Mouse (Mus musculus) gastrocnemius, postnatal 14 days (tissue): Measurements from ENCODE around the gene Banf2. TPM values are rescaled to one million over a fixed set of nuclear protein-coding genes. Genes with fewer than 3 reads are reported as not detected.

ENCODE experiments used
- DNase-seq: peaks from one replicate; pipeline ENCODE4 v3.0.0; 2021; ENCODE audit warnings: mixed read lengths
- intact Hi-C: fragments of 180-260 bp; cut with DNase I; formaldehyde crosslinking; loops from one replicate; pipeline ENCODE4 v1.15.1; 2025; ENCODE audit warnings: low total_unique reads
- total RNA-seq, 2 experiments: library from RNA; stranded (reverse); gene quantifications; 2 replicates each; pipeline ENCODE4 v1.2.3; 2021

The Banf2 gene
- total RNA-seq, 2 experiments from 2014 or later: not detected

DNA sequence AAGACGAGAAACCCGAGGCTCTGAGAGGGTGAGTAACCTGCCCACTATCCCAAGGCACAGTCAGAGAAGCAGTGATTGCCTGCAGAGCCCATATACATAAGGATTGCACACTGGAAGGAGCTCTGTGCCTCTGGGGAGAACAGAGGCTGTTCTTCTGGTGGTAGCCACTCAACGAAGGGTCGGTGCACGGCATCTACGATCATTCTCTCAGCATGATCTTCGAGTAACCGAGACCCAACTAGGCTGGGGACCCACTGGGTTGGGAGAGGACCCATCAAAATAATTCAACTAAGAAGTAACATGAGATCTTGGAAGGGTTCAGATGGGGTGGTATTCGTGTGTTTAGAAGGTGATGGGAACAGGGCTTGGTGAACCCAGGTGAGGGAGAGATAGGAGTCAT is 17.0 kb upstream of the Banf2 start:
- intact Hi-C loops: loop anchor here (2.0 to 10.0 kb wide), 2 partner anchors 169 to 351 kb away; no protein-coding TSS in a partner anchor
- no peak for DNase-seq

DNA sequence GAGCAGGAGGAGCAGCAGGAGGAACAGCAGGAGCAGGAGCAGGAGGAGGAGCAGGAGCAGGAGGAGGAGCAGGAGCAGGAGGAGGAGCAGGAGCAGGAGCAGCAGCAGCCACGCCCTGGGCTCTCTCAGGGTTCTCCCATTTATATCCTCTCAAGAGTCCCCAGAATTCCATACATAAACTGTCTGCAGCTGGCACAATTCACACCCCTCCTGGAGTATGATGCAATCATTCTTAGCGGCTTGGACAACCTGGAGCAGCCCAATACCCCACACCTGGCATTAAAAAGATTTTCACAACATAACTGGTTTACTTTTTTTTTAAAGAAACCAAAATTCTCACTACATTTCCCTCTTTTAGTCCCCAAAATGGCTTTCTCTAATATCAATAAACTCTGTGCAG is 12.9 kb upstream of the Banf2 start:
- intact Hi-C loops: loop anchor here (10.0 kb wide), 1 partner anchor 165 kb away; no protein-coding TSS in a partner anchor
- no peak for DNase-seq

DNA sequence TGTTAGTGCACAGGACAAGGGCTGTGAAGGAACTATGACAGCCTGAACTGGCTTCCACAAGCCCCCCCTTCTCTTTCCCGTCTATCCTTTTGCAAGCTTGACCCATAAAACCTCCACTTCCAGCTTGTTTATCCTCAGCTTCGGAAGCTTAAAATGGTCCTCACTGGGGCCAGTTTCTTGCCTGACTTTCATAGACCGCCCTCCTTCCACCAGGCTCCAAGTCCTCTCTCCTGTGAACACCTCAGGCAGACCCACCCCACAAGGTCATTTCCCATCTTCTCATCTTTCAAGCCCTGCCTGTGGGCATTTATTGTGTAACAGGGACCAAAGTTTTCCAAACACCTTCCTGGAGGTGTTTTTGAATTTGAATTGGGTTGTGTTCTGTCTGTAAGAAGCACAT is 10.4 kb upstream of the Banf2 start:
- intact Hi-C loops: no loop called here
- DNase-seq: no peak

DNA sequence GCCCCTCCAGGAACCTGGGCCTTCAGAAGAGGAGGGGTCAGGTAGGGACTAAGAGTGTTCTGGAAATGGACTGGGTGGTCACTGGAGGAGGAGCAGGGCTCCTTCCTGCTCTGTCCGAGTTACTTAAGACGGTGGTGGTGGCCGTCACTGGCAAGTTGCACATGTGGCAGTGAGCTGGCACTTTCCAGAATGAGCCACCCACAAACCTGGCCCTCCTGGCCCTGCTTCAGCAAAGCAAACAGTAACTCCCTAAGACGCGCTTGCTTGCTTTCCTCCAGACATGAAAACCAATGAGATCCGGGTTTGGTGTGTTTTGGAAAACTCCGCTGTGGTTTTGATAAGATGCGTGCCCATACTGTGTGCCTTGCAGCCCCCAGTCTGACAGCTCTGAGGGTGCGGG is 7.5 kb upstream of the Banf2 start:
- intact Hi-C loops: no loop called here

DNA sequence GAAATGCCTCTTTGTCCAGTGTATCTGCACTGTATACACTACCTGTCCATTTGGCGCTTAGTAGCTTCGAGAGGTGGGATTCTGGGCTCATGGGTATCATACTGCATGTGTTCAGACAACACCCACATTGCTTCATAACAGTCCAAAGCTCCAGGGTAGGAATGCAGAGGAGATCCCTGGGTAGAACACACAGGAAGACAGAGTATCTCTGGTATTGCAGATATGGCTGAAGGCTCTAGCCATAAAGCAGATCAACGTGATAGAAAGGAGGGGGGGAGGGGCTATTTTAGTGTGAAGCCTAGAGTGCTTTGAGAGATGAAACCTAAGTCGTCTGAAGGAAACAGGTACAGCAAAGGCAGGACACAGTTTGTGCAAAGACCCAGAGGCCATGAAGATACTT is 6.4 kb upstream of the Banf2 start:
- intact Hi-C loops: no loop called here
- DNase-seq: no peak

More for the DNA sequence above, 7.5 kb upstream of the Banf2 start:
- no peak for DNase-seq

DNA sequence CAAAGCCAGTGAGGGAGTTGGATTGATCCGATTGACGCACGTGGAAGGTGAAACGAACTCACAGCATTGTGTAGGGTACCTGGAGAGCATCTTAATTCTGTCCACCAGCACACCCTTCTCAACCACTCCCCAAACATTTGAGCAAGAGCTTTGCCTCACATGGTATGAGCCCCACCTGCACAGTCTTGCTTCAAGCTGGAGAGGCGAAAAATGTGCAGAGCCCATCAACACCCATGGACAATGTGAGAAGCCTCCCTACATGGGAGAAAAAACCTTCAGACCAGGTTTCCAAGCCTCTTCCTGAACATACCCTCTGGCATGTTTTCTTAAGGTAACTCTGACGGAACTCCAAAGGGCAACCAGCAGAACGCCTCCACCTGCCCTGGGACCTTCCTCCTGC is 2.1 kb upstream of the Banf2 start:
- no peak for DNase-seq
- intact Hi-C loops: no loop called here

DNA sequence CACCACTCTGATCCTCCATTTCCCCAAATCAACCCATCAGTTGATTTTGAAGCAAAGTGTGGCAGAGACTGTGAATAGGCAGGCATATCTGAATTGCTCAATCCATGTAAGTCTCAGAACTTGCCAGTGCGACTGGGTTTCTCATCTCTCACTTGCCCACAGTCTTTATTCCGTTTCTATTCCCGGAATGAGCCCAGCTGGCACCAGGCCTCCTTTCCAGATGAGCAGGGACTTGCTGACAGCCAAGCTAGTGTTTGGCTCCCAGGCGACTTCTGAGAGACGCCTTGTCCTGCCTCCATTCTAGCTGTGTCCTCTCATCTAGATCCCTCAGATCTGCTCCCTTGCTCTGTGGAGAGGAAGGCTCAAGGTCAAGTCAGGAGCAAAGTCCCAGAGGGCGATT is 11.9 kb downstream of the Banf2 start:
- intact Hi-C loops: no loop called here
- peak; percentile 63 for DNase-seq

DNA sequence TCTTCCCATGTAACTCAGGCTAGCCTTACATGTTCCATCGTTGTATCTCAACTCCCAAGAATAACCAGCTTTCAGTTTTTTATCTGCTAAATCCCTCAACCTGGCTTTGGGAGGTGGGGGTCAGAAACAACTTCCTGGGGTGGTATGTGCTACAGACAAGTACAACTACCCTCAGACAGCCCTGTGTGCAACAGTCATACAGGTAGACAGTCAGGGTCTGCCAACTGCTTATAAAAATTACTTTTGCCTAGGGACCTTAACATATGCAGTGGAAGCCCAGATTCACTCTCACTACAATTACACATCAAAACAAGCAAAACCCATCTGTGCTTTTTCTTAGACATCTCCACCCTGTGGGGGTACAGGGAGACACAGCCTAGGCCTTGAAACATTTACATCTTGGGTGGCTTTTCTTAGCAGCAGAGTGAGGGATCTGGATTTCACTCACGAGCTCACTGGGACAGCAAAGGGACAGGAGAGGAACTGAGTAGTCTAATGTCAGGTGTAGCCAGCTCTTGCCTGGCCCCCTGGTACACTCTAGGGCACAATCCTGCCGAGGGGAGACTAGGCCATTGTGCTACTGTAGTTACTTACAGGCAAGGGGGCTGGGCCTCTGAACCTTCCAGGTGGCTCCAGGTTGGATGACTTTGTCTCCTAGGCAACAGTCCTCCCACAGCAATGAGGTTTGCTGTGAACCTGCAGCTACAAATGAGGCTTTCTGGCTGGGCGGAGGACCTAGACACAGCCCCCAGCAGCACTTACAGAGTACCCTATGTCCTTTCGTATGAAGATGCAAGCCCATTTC is 13.1 kb downstream of the Banf2 start:
- intact Hi-C loops: no loop called here
- no peak for DNase-seq

DNA sequence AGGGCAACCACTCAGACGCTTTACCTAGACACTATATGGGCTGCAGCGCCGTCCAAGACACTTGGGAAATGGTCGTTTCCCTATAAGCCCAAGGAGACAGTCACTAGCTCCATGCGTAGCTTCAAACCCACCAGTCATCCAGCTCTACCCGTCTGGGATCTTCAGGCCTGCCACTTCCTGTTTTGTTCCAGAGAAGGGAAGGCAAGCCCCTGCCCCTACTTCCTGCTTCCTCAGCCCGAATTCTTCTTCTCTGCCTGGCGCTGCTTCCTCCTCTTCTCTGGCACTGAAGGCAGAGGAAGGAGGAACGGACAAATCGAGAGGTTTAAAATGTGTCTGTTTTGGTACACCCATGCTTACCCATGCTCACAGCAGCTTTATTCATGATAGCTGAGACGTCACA is 14.1 kb downstream of the Banf2 start:
- no peak for DNase-seq
- intact Hi-C loops: no loop called here

DNA sequence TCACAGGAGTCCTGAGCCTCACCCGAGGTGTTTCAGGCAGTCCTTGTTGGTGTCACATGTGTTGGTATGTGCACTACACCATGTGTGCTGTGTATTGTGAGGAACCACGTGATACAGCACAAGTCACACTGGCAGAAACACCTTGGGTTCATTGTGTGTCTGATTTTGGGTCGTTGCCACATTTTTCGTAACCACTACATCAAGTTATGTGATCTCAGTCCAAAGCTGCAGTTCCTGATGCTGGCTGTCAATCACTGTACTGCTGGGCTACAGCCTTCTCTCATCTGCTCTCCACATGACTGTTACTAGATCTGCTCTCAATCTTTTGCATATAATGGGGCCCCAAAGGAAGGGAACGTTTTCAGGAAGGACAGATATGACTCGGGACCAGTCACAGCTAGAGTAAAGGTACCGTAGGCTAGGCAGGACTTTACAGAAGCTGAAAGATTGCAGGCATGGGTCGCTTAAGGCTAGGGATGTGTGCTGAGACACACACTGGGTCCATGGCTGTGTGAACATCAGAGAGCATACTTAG is 17.4 kb downstream of the Banf2 start:
- intact Hi-C loops: no loop called here

DNA sequence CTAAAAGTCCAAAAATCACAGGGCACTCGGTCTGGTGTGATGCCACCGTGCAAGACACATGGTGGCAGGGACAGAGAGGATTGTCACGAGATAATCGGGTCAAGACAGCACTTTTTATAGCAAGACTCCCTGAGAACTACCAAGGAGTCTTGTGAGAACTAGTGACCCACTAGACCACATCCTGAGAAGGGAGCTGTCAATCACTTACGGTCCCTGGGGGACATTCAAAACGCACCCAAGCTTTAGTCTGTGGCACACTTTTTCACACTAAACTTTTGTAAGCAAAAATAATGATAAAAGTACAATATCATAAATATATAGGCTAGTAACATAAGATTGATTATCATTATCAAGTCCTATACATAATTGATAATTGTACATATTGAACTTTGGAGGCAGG is 18.0 kb downstream of the Banf2 start:
- intact Hi-C loops: no loop called here
- no peak for DNase-seq

More for the DNA sequence above, 17.4 kb downstream of the Banf2 start:
- no peak for DNase-seq

DNA sequence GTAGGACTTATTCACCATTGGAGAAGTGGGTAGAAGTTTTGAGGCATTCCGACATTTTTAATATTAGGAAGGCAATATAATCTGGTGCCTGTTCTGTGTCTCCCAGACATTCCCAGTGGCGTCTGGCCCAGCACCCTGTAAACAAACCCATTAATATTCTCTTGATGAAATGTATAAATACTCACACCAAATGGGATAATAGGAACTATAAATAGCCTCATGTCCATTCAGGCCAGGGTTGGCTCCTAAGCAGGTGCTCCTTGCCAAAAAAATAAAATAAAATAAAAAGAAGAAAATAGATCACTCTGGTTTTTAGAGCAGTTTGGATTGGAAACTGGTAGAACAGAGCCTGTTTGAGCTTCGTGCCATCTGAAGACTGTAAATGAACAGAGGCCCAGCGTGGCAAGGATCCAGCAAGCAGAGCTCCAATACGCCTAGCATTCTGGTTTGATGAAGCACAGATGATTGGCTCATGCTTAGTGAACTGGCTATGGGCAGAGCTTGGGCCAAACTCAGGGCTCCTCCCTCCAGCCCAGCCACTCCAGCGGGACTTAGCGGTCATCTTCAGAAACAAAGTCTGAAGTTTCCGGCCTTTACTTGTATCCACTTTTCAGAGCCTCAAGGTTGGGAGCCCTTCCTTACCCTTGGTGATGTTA is 19.7 kb downstream of the Banf2 start:
- DNase-seq: peak; percentile 72
- intact Hi-C loops: no loop called here

DNA sequence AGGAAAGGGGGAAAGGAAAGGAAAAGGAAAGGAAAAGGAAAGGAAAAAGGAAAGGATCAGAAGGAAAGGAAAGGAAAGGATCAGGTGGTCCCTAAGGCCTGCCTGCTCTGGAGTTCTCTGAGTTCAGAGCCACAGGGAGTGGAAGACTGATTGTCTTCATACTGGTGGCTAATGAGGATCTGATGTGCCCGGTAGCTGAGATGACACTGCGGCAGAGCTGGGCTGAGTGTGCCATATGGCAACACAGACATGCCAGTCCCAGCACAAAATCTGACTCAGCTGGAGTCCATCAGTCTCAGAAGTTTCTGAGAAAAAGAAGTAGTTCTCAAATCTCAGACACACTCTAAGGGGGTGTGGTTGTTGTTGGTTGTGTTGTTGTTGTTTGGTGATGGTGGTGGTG is 24.9 kb downstream of the Banf2 start:
- DNase-seq: no peak
- intact Hi-C loops: no loop called here

DNA sequence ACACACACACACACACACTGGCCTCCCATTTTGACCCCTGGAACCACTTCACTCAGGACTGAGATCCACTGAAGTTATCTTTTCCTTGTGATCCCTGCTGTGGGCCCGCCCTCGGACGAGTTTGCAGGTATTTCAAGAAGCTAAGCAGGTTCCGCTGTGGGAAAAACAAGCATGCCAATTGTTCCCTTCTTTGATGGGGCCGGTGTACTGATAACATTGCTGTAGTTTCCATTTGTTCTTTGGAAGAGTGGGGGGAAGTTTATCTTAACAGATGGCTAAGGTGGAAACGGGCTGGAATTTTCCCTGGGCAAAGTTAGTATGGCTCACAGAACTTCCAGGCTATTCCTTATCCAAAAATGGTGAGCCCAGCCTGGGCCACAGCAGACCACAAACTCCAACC is 28.8 kb downstream of the Banf2 start:
- intact Hi-C loops: no loop called here

DNA sequence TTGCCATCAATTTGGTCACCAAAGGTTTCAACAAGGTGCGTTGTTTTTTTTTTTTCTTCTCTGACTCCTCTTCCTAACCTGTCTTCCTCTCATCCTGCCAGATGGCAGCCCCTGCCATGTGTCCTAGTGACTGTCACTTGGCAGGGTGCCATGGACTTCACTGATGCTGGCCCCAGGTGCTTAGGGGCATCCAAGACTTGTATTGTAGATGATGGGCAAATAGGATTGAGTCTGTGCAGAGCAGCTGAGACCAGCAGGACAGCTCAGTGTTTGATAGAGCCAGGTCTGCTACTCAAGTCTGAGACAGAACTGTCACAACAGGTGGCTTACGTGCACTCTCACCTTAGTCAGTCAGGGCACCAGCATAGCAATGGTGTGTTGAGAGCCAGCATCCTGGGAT is 32.6 kb downstream of the Banf2 start:
- intact Hi-C loops: no loop called here

More for the DNA sequence above, 28.8 kb downstream of the Banf2 start:
- DNase-seq: no peak

DNA sequence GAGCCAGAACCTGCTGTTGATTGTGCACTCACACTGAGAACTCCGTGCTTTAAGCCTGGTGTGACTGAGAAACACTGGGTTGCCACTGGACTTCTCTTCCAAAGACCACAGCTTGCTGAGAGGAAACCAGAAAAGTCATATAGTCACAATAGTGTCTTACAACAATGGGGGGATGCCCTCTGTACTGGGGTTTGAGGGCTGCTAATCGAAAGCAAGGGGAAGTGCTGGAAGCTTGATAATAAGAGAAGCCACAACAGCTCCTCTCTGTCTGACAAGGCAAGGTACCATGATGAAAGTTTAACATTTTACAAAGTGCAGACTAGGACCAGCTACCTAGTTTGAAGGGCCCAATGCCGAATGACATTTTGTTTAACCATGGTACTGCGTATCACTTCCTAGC is 36.8 kb downstream of the Banf2 start:
- no peak for DNase-seq
- intact Hi-C loops: no loop called here

More for the DNA sequence above, 32.6 kb downstream of the Banf2 start:
- no peak for DNase-seq

DNA sequence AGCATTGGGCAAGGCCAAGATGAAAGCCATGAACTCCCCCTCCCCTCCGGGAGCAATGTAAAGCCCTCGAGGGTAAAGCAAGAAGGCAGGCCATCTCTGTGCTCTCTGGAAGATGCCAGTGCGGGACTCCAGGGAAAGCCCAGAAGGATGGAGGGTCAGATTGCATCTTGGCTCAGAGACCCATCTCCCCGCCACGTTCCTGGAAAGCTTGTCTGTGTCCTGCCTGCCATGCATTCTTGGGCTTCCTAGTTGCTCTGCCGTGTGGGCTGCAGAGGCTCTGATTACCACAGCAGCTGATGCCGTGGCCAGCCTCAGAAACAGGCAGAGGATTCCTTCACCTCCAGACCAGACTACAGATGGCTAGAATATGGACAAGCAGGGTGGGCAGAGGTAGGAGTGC is 37.6 kb downstream of the Banf2 start:
- intact Hi-C loops: no loop called here
- peak; percentile 40 for DNase-seq

DNA sequence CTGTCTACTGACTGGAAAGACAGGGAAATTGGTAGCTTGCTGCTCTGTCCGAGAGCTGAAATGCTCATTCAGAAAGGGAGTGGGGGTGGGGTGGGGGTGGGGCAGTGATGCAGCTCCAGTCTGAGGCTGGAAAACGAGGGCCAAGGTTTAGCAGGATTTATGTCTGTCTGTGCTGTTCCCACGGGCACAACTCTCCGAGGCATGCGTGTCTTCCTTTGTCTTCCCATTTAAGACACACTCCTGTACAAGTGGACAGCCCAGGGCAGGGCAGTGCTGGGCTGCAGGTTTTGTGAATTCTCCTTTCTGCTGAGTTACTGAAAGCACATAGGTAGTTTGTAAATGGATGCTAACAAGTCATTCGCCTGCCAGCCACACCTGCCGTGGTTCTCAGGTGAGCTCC is 39.8 kb downstream of the Banf2 start:
- intact Hi-C loops: no loop called here
- DNase-seq: no peak

DNA sequence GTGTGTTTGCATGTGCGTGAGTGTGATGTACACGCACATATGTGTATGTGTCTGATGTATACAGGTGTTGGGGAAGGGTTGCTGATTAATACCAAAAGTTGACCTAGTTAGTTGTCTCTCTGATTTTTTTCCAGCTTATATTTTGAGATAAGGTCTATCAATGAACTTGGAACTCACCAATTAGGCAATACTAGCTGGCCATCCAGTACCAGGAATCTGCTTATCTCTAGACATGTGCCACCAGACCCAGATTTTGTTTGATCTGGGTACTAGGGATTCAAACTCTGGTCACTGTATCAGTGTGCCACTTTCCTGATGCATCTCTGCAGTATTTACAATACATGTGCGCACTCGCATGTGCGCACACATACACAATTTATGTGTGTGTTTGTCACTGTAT is 41.2 kb downstream of the Banf2 start:
- DNase-seq: no peak
- intact Hi-C loops: no loop called here

DNA sequence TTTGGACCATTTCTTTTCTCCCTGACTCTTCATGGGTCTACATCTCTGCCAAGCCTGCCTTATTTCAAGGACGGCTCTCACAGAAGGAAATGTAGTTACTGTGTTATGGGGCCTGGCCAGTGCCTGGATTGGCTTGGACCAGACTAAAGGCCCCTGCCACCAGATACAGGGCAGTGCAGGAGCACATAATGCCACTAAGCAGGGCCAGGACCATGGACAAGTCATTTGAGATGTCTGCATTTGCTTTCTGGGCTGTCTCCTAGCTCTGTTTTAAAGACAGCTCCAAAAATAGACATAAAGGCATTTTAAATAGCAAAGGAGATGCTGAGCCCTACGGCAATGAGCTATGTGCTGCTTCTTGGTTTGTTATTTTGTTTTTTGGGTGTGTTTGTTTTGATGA is 43.8 kb downstream of the Banf2 start:
- DNase-seq: no peak
- intact Hi-C loops: no loop called here

DNA sequence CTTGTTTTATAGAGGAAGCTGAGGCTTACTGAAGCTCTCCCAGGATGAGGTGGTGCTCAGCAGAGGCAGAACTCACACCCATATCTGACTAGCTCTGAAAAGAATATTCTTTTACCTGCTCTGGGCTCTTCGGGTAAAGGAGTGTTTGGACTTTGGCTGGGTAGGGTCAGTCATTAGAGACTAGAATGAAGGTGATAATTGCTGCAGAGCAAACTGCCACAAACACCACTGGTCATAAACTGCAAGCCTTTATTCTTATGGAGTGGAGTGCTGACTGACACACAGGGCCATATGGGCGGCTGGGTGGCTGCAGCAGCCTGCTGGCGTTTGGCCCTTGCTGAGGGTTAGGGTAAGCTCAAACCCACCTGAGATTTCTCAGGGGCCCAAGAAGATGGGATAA is 46.0 kb downstream of the Banf2 start:
- intact Hi-C loops: no loop called here
- no peak for DNase-seq
